Mouse (Mus musculus): ENCODE results near the gene Rxra. TPM values are rescaled to one million over a fixed set of nuclear protein-coding genes. Genes with fewer than 3 reads are reported as not detected.

The Rxra gene
- polyA plus RNA-seq, 1 experiment, result 14.1 TPM

GRCm38 (mm10) chr2:27748984-27749383, 72.7 kb downstream of the Rxra start:
- Histone ChIP-seq H3K27me3 (ENCODE audit: control insufficient read depth, insufficient read depth, insufficient read length) (no peaks in the 10 kb centered on the region), H3K36me3 (ENCODE audit: control insufficient read depth, insufficient read depth) (no peaks in the 10 kb centered on the region), H3K79me2 (ENCODE audit: control insufficient read depth, insufficient read depth) (no peaks in the 10 kb centered on the region), H3ac (ENCODE audit: control insufficient read depth, insufficient read length, low read depth) (no peak overlapping the region), H3K4me3 (ENCODE audit: insufficient read depth, poor library complexity, severe bottlenecking) (no peak overlapping the region), H3K79me3 (ENCODE audit: low read depth) (no peaks in the 10 kb centered on the region)
- TF ChIP-seq FOSL1 (IDR thresholded peaks at IDR 0.05; ENCODE audit: insufficient read depth, low read length, poor library complexity, severe bottlenecking) (no peak), MYOG (IDR thresholded peaks at IDR 0.05; ENCODE audit: control insufficient read depth, extremely low read depth, insufficient read length) (no peak)

GRCm38 (mm10) chr2:27750399-27751134, 74.3 kb downstream of the Rxra start:
- H3K4me3 ChIP-seq (ENCODE audit: insufficient read depth, poor library complexity, severe bottlenecking), result no peak overlapping the region
- no peaks in the 10 kb centered on the region for H3K79me2 ChIP-seq (ENCODE audit: control insufficient read depth, insufficient read depth)
- H3ac ChIP-seq (ENCODE audit: control insufficient read depth, insufficient read length, low read depth), result no peak overlapping the region
- H3K27me3 ChIP-seq (ENCODE audit: control insufficient read depth, insufficient read depth, insufficient read length), result no peaks in the 10 kb centered on the region
- TF ChIP-seq MYOD1 (IDR thresholded peaks at IDR 0.05; ENCODE audit: control insufficient read depth, insufficient read length, low read depth), result no peak
- TF ChIP-seq MAX (IDR thresholded peaks at IDR 0.05), result no peak
- no peak for TF ChIP-seq USF1 (IDR thresholded peaks at IDR 0.05; ENCODE audit: low read depth)
- no peak for TF ChIP-seq MYOG (IDR thresholded peaks at IDR 0.05; ENCODE audit: control insufficient read depth, extremely low read depth, insufficient read length)
- TF ChIP-seq CTCF (IDR thresholded peaks at IDR 0.05; ENCODE audit: control insufficient read depth, insufficient read depth, insufficient read length), result no peak
- no peak for TF ChIP-seq FOSL1 (IDR thresholded peaks at IDR 0.05; ENCODE audit: insufficient read depth, low read length, poor library complexity, severe bottlenecking)
- H3K79me3 ChIP-seq (ENCODE audit: low read depth), result no peaks in the 10 kb centered on the region
- H3K36me3 ChIP-seq (ENCODE audit: control insufficient read depth, insufficient read depth), result no peaks in the 10 kb centered on the region

- no peak overlapping the region for H3K4me3 ChIP-seq (ENCODE audit: insufficient read depth, poor library complexity, severe bottlenecking)
- H3K79me3 ChIP-seq (ENCODE audit: low read depth), result no peaks in the 10 kb centered on the region
- H3K79me2 ChIP-seq (ENCODE audit: control insufficient read depth, insufficient read depth), result no peaks in the 10 kb centered on the region
- no peak overlapping the region for H3ac ChIP-seq (ENCODE audit: control insufficient read depth, insufficient read length, low read depth)
- no peaks in the 10 kb centered on the region for H3K27me3 ChIP-seq (ENCODE audit: control insufficient read depth, insufficient read depth, insufficient read length)
- no peak for TF ChIP-seq CTCF (IDR thresholded peaks at IDR 0.05; ENCODE audit: control insufficient read depth, insufficient read depth, insufficient read length)
- no peak for TF ChIP-seq MAX (IDR thresholded peaks at IDR 0.05)
- TF ChIP-seq USF1 (IDR thresholded peaks at IDR 0.05; ENCODE audit: low read depth), result no peak
- no peak for TF ChIP-seq FOSL1 (IDR thresholded peaks at IDR 0.05; ENCODE audit: insufficient read depth, low read length, poor library complexity, severe bottlenecking)
- no peak for TF ChIP-seq CEBPB (IDR thresholded peaks at IDR 0.05; ENCODE audit: low read depth)
- no peak for TF ChIP-seq MYOD1 (IDR thresholded peaks at IDR 0.05; ENCODE audit: control insufficient read depth, insufficient read length, low read depth)
- no peak for TF ChIP-seq MYOG (IDR thresholded peaks at IDR 0.05; ENCODE audit: control insufficient read depth, extremely low read depth, insufficient read length)
- H3K36me3 ChIP-seq (ENCODE audit: control insufficient read depth, insufficient read depth), result no peaks in the 10 kb centered on the region
Observed at GRCm38 (mm10) chr2:27751135-27751519, 74.9 kb downstream of the Rxra start.

- Histone ChIP-seq H3K79me2 (ENCODE audit: control insufficient read depth, insufficient read depth) (no peaks in the 10 kb centered on the region), H3K4me3 (ENCODE audit: insufficient read depth, poor library complexity, severe bottlenecking) (no peak overlapping the region), H3K79me3 (ENCODE audit: low read depth) (no peaks in the 10 kb centered on the region), H3ac (ENCODE audit: control insufficient read depth, insufficient read length, low read depth) (no peak overlapping the region), H3K36me3 (ENCODE audit: control insufficient read depth, insufficient read depth) (no peaks in the 10 kb centered on the region), H3K27me3 (ENCODE audit: control insufficient read depth, insufficient read depth, insufficient read length) (no peaks in the 10 kb centered on the region)
- TF ChIP-seq MYOD1 (IDR thresholded peaks at IDR 0.05; ENCODE audit: control insufficient read depth, insufficient read length, low read depth) (no peak), USF1 (IDR thresholded peaks at IDR 0.05; ENCODE audit: low read depth) (no peak), CEBPB (IDR thresholded peaks at IDR 0.05; ENCODE audit: low read depth) (no peak), FOSL1 (IDR thresholded peaks at IDR 0.05; ENCODE audit: insufficient read depth, low read length, poor library complexity, severe bottlenecking) (no peak), CTCF (IDR thresholded peaks at IDR 0.05; ENCODE audit: control insufficient read depth, insufficient read depth, insufficient read length) (no peak), MAX (IDR thresholded peaks at IDR 0.05) (no peak), MYOG (IDR thresholded peaks at IDR 0.05; ENCODE audit: control insufficient read depth, extremely low read depth, insufficient read length) (no peak)
Observed at GRCm38 (mm10) chr2:27751803-27752202, 75.6 kb downstream of the Rxra start.

GRCm38 (mm10) chr2:27754094-27754493, 77.9 kb downstream of the Rxra start:
- H3K79me2 ChIP-seq (ENCODE audit: control insufficient read depth, insufficient read depth), result no peaks in the 10 kb centered on the region
- no peaks in the 10 kb centered on the region for H3K27me3 ChIP-seq (ENCODE audit: control insufficient read depth, insufficient read depth, insufficient read length)
- H3K79me3 ChIP-seq (ENCODE audit: low read depth), result no peaks in the 10 kb centered on the region
- no peaks in the 10 kb centered on the region for H3K36me3 ChIP-seq (ENCODE audit: control insufficient read depth, insufficient read depth)
- no peak for TF ChIP-seq MYOD1 (IDR thresholded peaks at IDR 0.05; ENCODE audit: control insufficient read depth, insufficient read length, low read depth)
- TF ChIP-seq MAX (IDR thresholded peaks at IDR 0.05), result no peak
- no peak for TF ChIP-seq USF1 (IDR thresholded peaks at IDR 0.05; ENCODE audit: low read depth)
- TF ChIP-seq CEBPB (IDR thresholded peaks at IDR 0.05; ENCODE audit: low read depth), result no peak
- no peak for TF ChIP-seq MYOG (IDR thresholded peaks at IDR 0.05; ENCODE audit: control insufficient read depth, extremely low read depth, insufficient read length)
- no peak for TF ChIP-seq CTCF (IDR thresholded peaks at IDR 0.05; ENCODE audit: control insufficient read depth, insufficient read depth, insufficient read length)
- TF ChIP-seq FOSL1 (IDR thresholded peaks at IDR 0.05; ENCODE audit: insufficient read depth, low read length, poor library complexity, severe bottlenecking), result no peak
- no peak overlapping the region for H3K4me3 ChIP-seq (ENCODE audit: insufficient read depth, poor library complexity, severe bottlenecking)
- no peak overlapping the region for H3ac ChIP-seq (ENCODE audit: control insufficient read depth, insufficient read length, low read depth)

Data from C2C12 (cell line).